Mouse (Mus musculus): ENCODE results near the gene Dcpp1. TPM values are rescaled to one million over a fixed set of nuclear protein-coding genes. Genes with fewer than 3 reads are reported as not detected.
"Not testable (repeated sequence)": the region's sequence is repeated elsewhere in the genome, so short reads cannot be mapped to it uniquely, and the experiment has no call there.

Gene Dcpp1
- polyA plus RNA-seq (2014; fragmentation: Nextera tagmentation; extraction: Ambion mirVana), result not detected in 2 replicates

DNA sequence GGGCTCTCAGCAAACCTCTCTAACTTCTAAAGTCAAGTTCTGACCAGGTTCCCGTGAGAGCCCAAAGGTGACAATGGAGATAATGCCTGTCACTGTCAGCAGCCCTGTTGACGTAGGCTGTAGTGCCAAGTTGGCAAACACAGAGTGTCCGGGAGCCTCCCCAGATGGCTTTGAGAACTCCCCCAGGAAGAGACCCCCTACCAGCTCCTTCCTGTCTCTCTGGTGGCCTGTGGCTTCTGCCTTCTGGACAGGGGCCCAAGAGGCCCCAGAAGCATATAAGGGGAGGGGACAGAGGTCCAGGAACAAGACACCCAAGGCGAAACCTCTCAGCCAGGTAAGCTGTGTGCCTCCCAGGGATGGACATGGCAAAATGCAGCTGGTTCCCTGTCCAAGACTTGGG lies at the start of gene Dcpp1, which contains the start of gene Dcpp2:
Gene Dcpp1, plus strand, starts transcription at position 301 of the 400 bp plus-strand sequence.
Gene Dcpp2, plus strand, starts transcription at position 305 of the 400 bp plus-strand sequence.
- DNase-seq (ENCODE audit: low spot score); H3K4me2 ChIP-seq (replicated peaks; ENCODE audit: low read depth, low read length): not testable (repeated sequence)
- WGBS, result 73% methylated on average over 4 of the region's 4 CpGs

DNA sequence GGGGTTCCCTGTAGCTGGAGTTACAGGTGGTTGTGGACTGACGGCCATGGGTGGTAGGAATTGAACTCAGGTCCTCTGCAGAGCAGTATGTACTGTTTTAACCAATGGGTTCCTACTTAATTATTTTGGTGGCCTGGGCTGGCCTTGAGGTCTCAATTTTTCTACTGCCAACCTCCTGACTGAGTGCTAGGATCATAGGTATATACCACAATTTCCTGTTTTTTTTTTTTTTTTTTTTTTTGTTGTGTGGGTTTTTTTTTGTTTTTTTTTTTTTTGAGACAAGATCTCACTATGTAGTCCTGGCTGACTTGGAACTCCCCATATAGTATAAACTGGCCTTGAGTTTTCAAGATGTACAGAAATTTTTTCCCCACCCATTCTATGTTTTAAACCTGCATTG lies 49.5 kb upstream of the Dcpp1 start:
- ATAC-seq (ENCODE audit: low FRiP score) (no peak), DNase-seq (ENCODE audit: low spot score) (no peak)
- H3K9me3 ChIP-seq (ENCODE audit: control insufficient read depth, low read length), result no peaks in the 10 kb centered on the region
- WGBS, result 89% methylated on average over 1 of the region's 1 CpGs
- no peak overlapping the region for H3K4me2 ChIP-seq (replicated peaks; ENCODE audit: low read depth, low read length)
- H3K4me1 ChIP-seq (replicated peaks; ENCODE audit: control insufficient read depth, insufficient read depth, low read length), result 0 out of 2 replicates have a peak, but pooled peaks cover 2% of the 10 kb centered on the region
- H3K36me3 ChIP-seq (ENCODE audit: control insufficient read depth, insufficient read depth, low read length), result 0 out of 2 replicates have a peak, but pooled peaks cover under 1% of the 10 kb centered on the region
- no peak overlapping the region for H3K27ac ChIP-seq (ENCODE audit: low read depth, low read length)
- H3K9ac ChIP-seq (ENCODE audit: low read depth, low read length), result no peak overlapping the region
- H3K4me3 ChIP-seq (ENCODE audit: low read depth, low read length), result no peak overlapping the region
- no peaks in the 10 kb centered on the region for H3K27me3 ChIP-seq (ENCODE audit: control insufficient read depth, insufficient read depth, low read length)

More for the DNA sequence above, at the start of gene Dcpp1, which contains the start of gene Dcpp2:
- H3K36me3 ChIP-seq (ENCODE audit: control insufficient read depth, insufficient read depth, low read length); H3K27me3 ChIP-seq (ENCODE audit: control insufficient read depth, insufficient read depth, low read length); H3K4me3 ChIP-seq (ENCODE audit: low read depth, low read length); H3K9ac ChIP-seq (ENCODE audit: low read depth, low read length); ATAC-seq (ENCODE audit: low FRiP score); H3K9me3 ChIP-seq (ENCODE audit: control insufficient read depth, low read length); H3K27ac ChIP-seq (ENCODE audit: low read depth, low read length); H3K4me1 ChIP-seq (replicated peaks; ENCODE audit: control insufficient read depth, insufficient read depth, low read length): not testable (repeated sequence)

GRCm38 (mm10) chr17:23836006-23836575 lies 44.6 kb upstream of the Dcpp1 start, which contains the start of gene Prss33:
TSS of gene Prss33 (minus strand) at chr17:23836056.
- Histone ChIP-seq H3K9ac (ENCODE audit: low read depth, low read length) (no peak within 1 kb of the TSS), H3K27me3 (ENCODE audit: control insufficient read depth, insufficient read depth, low read length) (no peaks in the 10 kb centered on the region), H3K4me3 (ENCODE audit: low read depth, low read length) (no peak within 1 kb of the TSS), H3K36me3 (ENCODE audit: control insufficient read depth, insufficient read depth, low read length) (no peaks in the 10 kb centered on the region), H3K4me2 (replicated peaks; ENCODE audit: low read depth, low read length) (no peak within 1 kb of the TSS), H3K4me1 (replicated peaks; ENCODE audit: control insufficient read depth, insufficient read depth, low read length) (no peaks in the 10 kb centered on the region), H3K27ac (ENCODE audit: low read depth, low read length) (no peak within 1 kb of the TSS), H3K9me3 (ENCODE audit: control insufficient read depth, low read length) (no peaks in the 10 kb centered on the region)
- ATAC-seq (ENCODE audit: low FRiP score) (no peak), DNase-seq (ENCODE audit: low spot score) (no peak)
- 79% methylated on average over 8 of the region's 8 CpGs for WGBS

- H3K9ac ChIP-seq (ENCODE audit: low read depth, low read length), result no peak overlapping the region
- no peak overlapping the region for H3K4me3 ChIP-seq (ENCODE audit: low read depth, low read length)
- H3K4me1 ChIP-seq (replicated peaks; ENCODE audit: control insufficient read depth, insufficient read depth, low read length), result no peaks in the 10 kb centered on the region
- H3K36me3 ChIP-seq (ENCODE audit: control insufficient read depth, insufficient read depth, low read length), result no peaks in the 10 kb centered on the region
- DNase-seq (ENCODE audit: low spot score) (peak; percentile 84), ATAC-seq (ENCODE audit: low FRiP score) (peak; percentile 43; the same call in 1 of the 2 replicates)
- H3K9me3 ChIP-seq (ENCODE audit: control insufficient read depth, low read length), result no peaks in the 10 kb centered on the region
- no peaks in the 10 kb centered on the region for H3K27me3 ChIP-seq (ENCODE audit: control insufficient read depth, insufficient read depth, low read length)
- WGBS, result 30% methylated on average over 4 of the region's 4 CpGs
- no peak overlapping the region for H3K4me2 ChIP-seq (replicated peaks; ENCODE audit: low read depth, low read length)
- no peak overlapping the region for H3K27ac ChIP-seq (ENCODE audit: low read depth, low read length)
These were observed 39.5 kb upstream of the Dcpp1 start for GRCm38 (mm10) chr17:23841145-23841544.

- H3K27ac ChIP-seq (ENCODE audit: low read depth, low read length), result no peak overlapping the region
- H3K9ac ChIP-seq (ENCODE audit: low read depth, low read length), result no peak overlapping the region
- no peaks in the 10 kb centered on the region for H3K4me1 ChIP-seq (replicated peaks; ENCODE audit: control insufficient read depth, insufficient read depth, low read length)
- ATAC-seq (ENCODE audit: low FRiP score), result no peak
- no peaks in the 10 kb centered on the region for H3K9me3 ChIP-seq (ENCODE audit: control insufficient read depth, low read length)
- no peaks in the 10 kb centered on the region for H3K27me3 ChIP-seq (ENCODE audit: control insufficient read depth, insufficient read depth, low read length)
- no peaks in the 10 kb centered on the region for H3K36me3 ChIP-seq (ENCODE audit: control insufficient read depth, insufficient read depth, low read length)
- H3K4me2 ChIP-seq (replicated peaks; ENCODE audit: low read depth, low read length), result no peak overlapping the region
- 0 out of 2 replicates have a peak overlapping the region, but pooled peaks have one; percentile 14 for H3K4me3 ChIP-seq (ENCODE audit: low read depth, low read length)
- 32% methylated on average over 23 of the region's 23 CpGs for WGBS
- no peak for DNase-seq (ENCODE audit: low spot score)
These were observed 37.4 kb upstream of the Dcpp1 start for GRCm38 (mm10) chr17:23843141-23843811.

DNA sequence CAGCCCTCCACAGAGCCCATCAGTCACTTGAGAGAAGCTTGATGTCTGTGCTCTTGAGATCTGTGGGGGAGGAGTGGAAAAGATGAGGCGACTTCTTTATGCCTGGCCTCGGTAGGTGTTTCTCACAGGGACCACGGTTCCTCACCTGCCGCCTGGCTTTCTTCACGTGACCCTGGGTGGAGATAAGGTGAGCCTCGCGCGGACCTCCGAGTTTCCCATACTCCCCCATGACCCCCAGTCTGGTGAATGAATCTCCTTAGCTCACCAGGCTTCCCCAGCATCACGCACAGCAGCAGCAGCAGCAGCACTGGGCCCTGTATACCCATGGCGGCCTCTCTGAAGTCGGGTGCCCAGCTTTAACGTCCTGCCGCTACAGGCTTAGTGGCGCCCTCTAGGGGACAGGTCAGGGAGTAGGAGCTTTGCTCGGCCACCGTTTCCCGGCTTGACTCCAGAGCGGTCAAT lies 36.8 kb upstream of the Dcpp1 start, which contains the start of the genes Prss32 and Prss41:
Gene Prss32, plus strand, starts transcription at position 44 of the 462 bp plus-strand sequence.
Gene Prss41, minus strand, starts transcription at position 361 of the 462 bp plus-strand sequence.
- peak; percentile 71 for DNase-seq (ENCODE audit: low spot score)
- 14% methylated on average over 19 of the region's 19 CpGs for WGBS
- H3K36me3 ChIP-seq (ENCODE audit: control insufficient read depth, insufficient read depth, low read length), result no peaks in the 10 kb centered on the region
- no peaks in the 10 kb centered on the region for H3K4me1 ChIP-seq (replicated peaks; ENCODE audit: control insufficient read depth, insufficient read depth, low read length)
- no peaks in the 10 kb centered on the region for H3K27me3 ChIP-seq (ENCODE audit: control insufficient read depth, insufficient read depth, low read length)
- H3K27ac ChIP-seq (ENCODE audit: low read depth, low read length), result no peak within 1 kb of the TSS
- H3K9ac ChIP-seq (ENCODE audit: low read depth, low read length), result no peak within 1 kb of the TSS
- peak; percentile 38; the same call in 1 of the 2 replicates for ATAC-seq (ENCODE audit: low FRiP score)
- H3K4me3 ChIP-seq (ENCODE audit: low read depth, low read length), result 0 out of 2 replicates have a peak within 1 kb of the TSS, but pooled peaks have one; percentile 14
- H3K9me3 ChIP-seq (ENCODE audit: control insufficient read depth, low read length), result no peaks in the 10 kb centered on the region
- peak within 1 kb of the TSS; percentile 27 for H3K4me2 ChIP-seq (replicated peaks; ENCODE audit: low read depth, low read length)

DNA sequence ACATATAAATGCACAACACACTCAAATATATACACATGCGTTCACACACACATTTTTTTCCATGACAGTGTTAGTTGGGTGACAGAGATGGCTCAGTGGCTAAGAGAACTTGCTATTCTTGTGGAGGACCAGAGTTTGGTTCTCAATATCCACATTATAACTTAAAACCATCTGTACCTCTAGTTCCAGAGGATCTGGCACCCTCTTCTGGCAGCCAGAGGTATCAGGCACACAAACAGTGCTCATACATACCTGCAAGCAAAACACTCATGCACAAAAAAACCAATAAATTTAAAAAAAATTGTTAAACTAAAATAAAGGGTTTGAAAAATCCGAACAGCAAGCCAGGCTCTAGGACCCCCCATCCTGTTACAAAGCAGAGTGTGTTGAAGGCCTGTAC lies 30.6 kb upstream of the Dcpp1 start:
- H3K4me1 ChIP-seq (replicated peaks; ENCODE audit: control insufficient read depth, insufficient read depth, low read length), result no peaks in the 10 kb centered on the region
- H3K4me2 ChIP-seq (replicated peaks; ENCODE audit: low read depth, low read length), result no peak overlapping the region
- no peaks in the 10 kb centered on the region for H3K9me3 ChIP-seq (ENCODE audit: control insufficient read depth, low read length)
- no peak overlapping the region for H3K9ac ChIP-seq (ENCODE audit: low read depth, low read length)
- H3K4me3 ChIP-seq (ENCODE audit: low read depth, low read length), result no peak overlapping the region
- ATAC-seq (ENCODE audit: low FRiP score) (no peak), DNase-seq (ENCODE audit: low spot score) (no peak)
- no peaks in the 10 kb centered on the region for H3K27me3 ChIP-seq (ENCODE audit: control insufficient read depth, insufficient read depth, low read length)
- no peaks in the 10 kb centered on the region for H3K36me3 ChIP-seq (ENCODE audit: control insufficient read depth, insufficient read depth, low read length)
- no peak overlapping the region for H3K27ac ChIP-seq (ENCODE audit: low read depth, low read length)
- 59% methylated on average over 2 of the region's 2 CpGs for WGBS

DNA sequence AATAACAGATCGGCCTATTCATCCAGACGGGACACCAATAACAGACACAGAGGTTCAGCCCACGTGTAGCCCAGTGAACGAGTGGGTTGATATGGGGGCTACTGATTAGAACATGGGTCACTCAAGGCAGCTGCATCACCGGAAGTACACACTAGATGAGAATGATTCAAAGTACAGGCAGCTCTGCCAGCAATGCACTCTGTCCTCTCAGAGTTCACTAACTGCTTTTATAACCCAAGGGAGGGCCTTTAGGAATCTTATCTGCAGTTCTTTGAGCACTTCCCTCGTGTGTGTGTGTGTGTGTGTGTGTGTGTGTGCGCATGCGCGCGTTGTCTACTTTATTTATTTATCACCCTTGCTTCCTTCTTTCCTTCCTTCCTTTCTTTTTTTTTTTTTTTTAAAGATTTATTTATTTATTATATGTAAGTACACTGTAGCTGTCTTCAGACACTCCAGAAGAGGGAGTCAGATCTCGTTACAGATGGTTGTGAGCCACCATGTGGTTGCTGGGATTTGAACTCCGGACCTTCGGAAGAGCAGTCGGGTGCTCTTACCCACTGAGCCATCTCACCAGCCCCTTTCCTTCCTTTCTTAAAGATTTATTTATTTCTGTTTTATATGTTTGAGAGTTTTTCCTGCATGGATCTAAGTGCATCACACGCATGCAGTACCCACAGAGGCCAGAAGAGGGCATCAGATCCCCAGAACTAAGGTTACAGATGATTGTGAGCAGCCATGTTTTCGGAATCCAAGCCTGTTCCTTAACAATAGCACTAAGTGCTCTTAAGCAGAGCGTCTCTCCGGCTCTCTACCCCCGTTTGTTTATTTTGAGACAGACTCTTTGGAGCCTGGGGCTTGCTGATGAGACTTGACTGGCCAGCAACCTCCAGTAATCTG lies 29.6 kb upstream of the Dcpp1 start:
- Histone ChIP-seq H3K9me3 (ENCODE audit: control insufficient read depth, low read length) (no peaks in the 10 kb centered on the region), H3K9ac (ENCODE audit: low read depth, low read length) (no peak overlapping the region), H3K4me3 (ENCODE audit: low read depth, low read length) (no peak overlapping the region), H3K4me2 (replicated peaks; ENCODE audit: low read depth, low read length) (no peak overlapping the region), H3K27me3 (ENCODE audit: control insufficient read depth, insufficient read depth, low read length) (no peaks in the 10 kb centered on the region), H3K4me1 (replicated peaks; ENCODE audit: control insufficient read depth, insufficient read depth, low read length) (no peaks in the 10 kb centered on the region), H3K27ac (ENCODE audit: low read depth, low read length) (no peak overlapping the region), H3K36me3 (ENCODE audit: control insufficient read depth, insufficient read depth, low read length) (no peaks in the 10 kb centered on the region)
- no peak for ATAC-seq (ENCODE audit: low FRiP score)
- DNase-seq (ENCODE audit: low spot score), result peak; percentile 87
- WGBS, result 62% methylated on average over 18 of the region's 19 CpGs
